Mouse (Mus musculus) megakaryocyte, embryonic 14.5 days (primary cell): ENCODE measurements around the gene Psmb11. TPM values are rescaled to one million over a fixed set of nuclear protein-coding genes. Genes with fewer than 3 reads are reported as not detected.

ENCODE experiments used
- H3K27me3 ChIP-seq: replicated peaks from 2 replicates; pipeline ENCODE3; 2012; ENCODE audit warnings: inconsistent platforms
- H3K36me3 ChIP-seq: replicated peaks from 2 replicates; pipeline ENCODE3; 2012; ENCODE audit warnings: low read length, inconsistent platforms, mixed read lengths
- H3K4me1 ChIP-seq: 2 replicates; pipeline ENCODE4 v1.6.1; 2012; ENCODE audit warnings: inconsistent platforms
- H3K4me3 ChIP-seq: replicated peaks from 2 replicates; pipeline ENCODE3; 2012; ENCODE audit warnings: moderate library complexity, mild to moderate bottlenecking, inconsistent platforms
- H3K9me3 ChIP-seq: 2 replicates; pipeline ENCODE4 v1.6.1; 2012; ENCODE audit warnings: inconsistent platforms
- FLI1 ChIP-seq: IDR thresholded peaks from 2 replicates; pipeline ENCODE4 v1.6.1; 2012; ENCODE audit warnings: low read length, inconsistent platforms, mixed read lengths
- GATA1 ChIP-seq: IDR thresholded peaks from 3 replicates; pipeline ENCODE4 v1.6.1; 2012; ENCODE audit warnings: mixed read lengths, low read length, inconsistent platforms, borderline replicate concordance
- polyA plus RNA-seq: library from polyadenylated mRNA; stranded (reverse); fragments of >175 nt; gene quantifications from 2 replicates; pipeline ENCODE4 v1.2.3, GENCODE M21; 2012; ENCODE audit warnings: low replicate concordance; ENCODE audit not compliant: insufficient read depth

Gene Psmb11
- polyA plus RNA-seq, 1 experiment, result not detected

DNA sequence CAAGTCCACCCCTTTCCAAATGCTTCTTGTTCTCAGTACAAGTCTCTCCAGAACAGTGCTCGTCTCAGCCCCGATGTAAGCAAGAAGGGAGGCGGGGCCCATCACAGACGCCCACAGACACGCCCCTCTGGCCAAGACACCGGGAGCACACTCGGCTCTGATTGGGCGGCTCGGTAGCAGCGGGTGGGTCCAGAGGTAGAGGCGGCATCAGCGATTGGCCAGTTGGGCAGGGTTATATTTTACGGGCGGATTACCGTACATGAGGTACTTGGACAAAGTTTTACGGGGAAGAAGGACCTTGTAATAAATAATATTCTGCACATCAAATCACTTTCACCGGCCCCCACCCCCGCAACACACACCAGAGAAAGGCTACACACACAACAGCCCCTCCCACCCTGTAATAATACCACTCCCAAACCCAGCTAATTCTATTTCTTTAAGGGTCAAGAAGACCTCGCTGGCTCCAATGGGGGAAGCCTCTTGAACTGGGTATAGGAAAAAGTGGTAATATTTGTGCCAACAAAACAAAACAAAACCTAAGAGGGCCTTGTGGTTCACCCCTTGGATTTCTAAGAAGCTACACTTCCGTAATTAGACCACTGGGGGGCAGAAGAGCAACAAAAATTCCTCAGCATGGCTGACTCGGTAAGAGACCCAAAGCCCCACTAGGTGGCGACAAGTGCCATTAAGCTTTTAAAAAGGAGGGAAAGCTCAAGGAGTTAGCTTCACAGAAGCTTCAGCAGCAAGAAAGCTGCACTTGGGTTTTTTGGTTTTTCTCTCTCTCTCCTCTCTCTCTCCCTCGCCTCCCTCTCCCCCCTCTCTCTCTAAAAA, 29.6 kb downstream of the Psmb11 start:
- H3K4me1 ChIP-seq, result peaks cover 54% of the 10 kb centered on the region
- H3K9me3 ChIP-seq, result no peaks in the 10 kb centered on the region

DNA sequence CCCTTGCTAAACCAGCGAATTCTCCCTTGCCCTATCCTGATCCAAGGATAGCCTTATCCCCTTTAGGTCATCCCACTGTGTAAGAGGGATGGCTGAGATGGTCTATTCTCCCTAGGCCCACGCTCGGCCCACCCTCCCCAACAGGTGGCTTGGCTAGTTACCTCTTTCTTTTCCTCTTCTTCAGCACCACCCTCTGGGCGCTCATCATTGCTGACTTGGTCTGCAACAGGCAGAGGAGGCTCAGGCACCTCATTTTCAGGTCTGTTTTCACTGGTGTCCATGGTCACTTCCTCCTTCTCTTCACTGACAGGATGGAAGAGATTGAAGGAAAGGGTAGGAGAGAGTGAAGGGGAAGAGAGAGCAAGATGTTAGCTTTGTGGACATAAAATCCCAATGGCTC, 30.3 kb downstream of the Psmb11 start:
- Histone ChIP-seq H3K4me1 (peaks cover 54% of the 10 kb centered on the region), H3K36me3 (peaks cover 76% of the 10 kb centered on the region), H3K4me3 (no peak overlapping the region), H3K9me3 (no peaks in the 10 kb centered on the region), H3K27me3 (no peaks in the 10 kb centered on the region)
- TF ChIP-seq GATA1 (no peak), FLI1 (no peak)

More for the DNA sequence above, 29.6 kb downstream of the Psmb11 start:
- no peak overlapping the region for H3K4me3 ChIP-seq
- peaks cover 76% of the 10 kb centered on the region for H3K36me3 ChIP-seq
- no peaks in the 10 kb centered on the region for H3K27me3 ChIP-seq
- TF ChIP-seq FLI1 (no peak), GATA1 (no peak)

DNA sequence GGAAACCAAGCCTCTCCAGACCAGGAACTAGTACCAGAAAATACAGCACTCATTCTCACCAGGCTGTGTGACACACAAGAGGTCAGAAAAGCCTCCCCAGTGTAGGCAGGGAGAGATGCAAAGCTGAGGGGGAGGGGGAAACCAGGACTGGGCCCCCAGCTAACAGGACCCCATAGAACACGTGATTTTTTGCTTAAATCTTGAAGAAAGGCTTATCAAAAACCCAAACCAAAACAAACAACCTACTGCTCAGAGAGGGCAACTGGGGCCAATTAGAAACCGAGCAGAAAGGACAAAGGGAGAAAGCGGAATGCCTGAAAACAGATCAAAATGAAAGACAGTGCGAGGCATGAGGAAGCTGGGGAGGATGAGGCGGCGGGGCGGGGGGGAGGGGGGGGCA, 31.6 kb downstream of the Psmb11 start:
- H3K4me3 ChIP-seq, result peak overlapping the region; percentile 94
- no peaks in the 10 kb centered on the region for H3K27me3 ChIP-seq
- peaks cover 76% of the 10 kb centered on the region for H3K36me3 ChIP-seq
- TF ChIP-seq FLI1, result no peak
- TF ChIP-seq GATA1, result no peak
- no peaks in the 10 kb centered on the region for H3K9me3 ChIP-seq
- peaks cover 54% of the 10 kb centered on the region for H3K4me1 ChIP-seq

GRCm38 (mm10) chr14:54653496-54653895, 32.3 kb downstream of the Psmb11 start:
- H3K4me1 ChIP-seq, result peaks cover 48% of the 10 kb centered on the region
- H3K9me3 ChIP-seq, result no peaks in the 10 kb centered on the region
- peaks cover 76% of the 10 kb centered on the region for H3K36me3 ChIP-seq
- H3K27me3 ChIP-seq, result no peaks in the 10 kb centered on the region
- peak overlapping the region; percentile 94 for H3K4me3 ChIP-seq
- TF ChIP-seq FLI1, result no peak
- TF ChIP-seq GATA1, result no peak

DNA sequence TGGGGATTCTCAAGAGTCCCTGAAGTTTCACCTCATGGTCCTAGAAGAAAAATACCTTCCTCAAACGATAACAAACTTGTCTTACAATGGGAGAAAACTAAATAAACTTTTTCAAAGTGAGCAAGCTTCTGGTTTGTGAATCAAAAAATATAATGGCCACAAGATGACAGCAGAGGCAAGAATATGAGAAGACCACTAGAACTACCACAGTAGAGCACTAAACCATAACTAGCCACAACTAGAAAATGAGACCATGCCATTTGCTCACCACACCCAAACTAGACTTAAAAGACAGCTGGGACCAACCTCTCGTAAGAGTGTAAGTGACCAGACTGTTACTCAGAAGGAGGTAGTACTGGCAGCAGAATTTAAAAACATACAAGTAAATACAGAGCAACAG, 38.8 kb downstream of the Psmb11 start:
- H3K36me3 ChIP-seq, result peaks cover 95% of the 10 kb centered on the region
- H3K27me3 ChIP-seq, result no peaks in the 10 kb centered on the region
- H3K9me3 ChIP-seq, result no peaks in the 10 kb centered on the region
- H3K4me1 ChIP-seq, result no peaks in the 10 kb centered on the region
- H3K4me3 ChIP-seq, result no peak overlapping the region
- TF ChIP-seq FLI1 (no peak), GATA1 (no peak)

- H3K36me3 ChIP-seq, result peaks cover 95% of the 10 kb centered on the region
- TF ChIP-seq GATA1, result no peak
- no peak for TF ChIP-seq FLI1
- H3K4me3 ChIP-seq, result no peak overlapping the region
- H3K4me1 ChIP-seq, result no peaks in the 10 kb centered on the region
- no peaks in the 10 kb centered on the region for H3K27me3 ChIP-seq
- H3K9me3 ChIP-seq, result no peaks in the 10 kb centered on the region
Measured at GRCm38 (mm10) chr14:54664477-54665222, 43.4 kb downstream of the Psmb11 start.

- no peak for TF ChIP-seq FLI1
- no peak for TF ChIP-seq GATA1
- no peaks in the 10 kb centered on the region for H3K4me1 ChIP-seq
- H3K4me3 ChIP-seq, result no peak overlapping the region
- no peaks in the 10 kb centered on the region for H3K9me3 ChIP-seq
- H3K36me3 ChIP-seq, result peaks cover 89% of the 10 kb centered on the region
- no peaks in the 10 kb centered on the region for H3K27me3 ChIP-seq
Measured at GRCm38 (mm10) chr14:54669381-54669780, 48.1 kb downstream of the Psmb11 start.

- peaks cover 91% of the 10 kb centered on the region for H3K36me3 ChIP-seq
- peaks cover 5% of the 10 kb centered on the region for H3K4me1 ChIP-seq
- no peak overlapping the region for H3K4me3 ChIP-seq
- H3K27me3 ChIP-seq, result no peaks in the 10 kb centered on the region
- no peak for TF ChIP-seq FLI1
- no peak for TF ChIP-seq GATA1
- H3K9me3 ChIP-seq, result no peaks in the 10 kb centered on the region
Measured at GRCm38 (mm10) chr14:54674317-54674716, 53.1 kb downstream of the Psmb11 start.

DNA sequence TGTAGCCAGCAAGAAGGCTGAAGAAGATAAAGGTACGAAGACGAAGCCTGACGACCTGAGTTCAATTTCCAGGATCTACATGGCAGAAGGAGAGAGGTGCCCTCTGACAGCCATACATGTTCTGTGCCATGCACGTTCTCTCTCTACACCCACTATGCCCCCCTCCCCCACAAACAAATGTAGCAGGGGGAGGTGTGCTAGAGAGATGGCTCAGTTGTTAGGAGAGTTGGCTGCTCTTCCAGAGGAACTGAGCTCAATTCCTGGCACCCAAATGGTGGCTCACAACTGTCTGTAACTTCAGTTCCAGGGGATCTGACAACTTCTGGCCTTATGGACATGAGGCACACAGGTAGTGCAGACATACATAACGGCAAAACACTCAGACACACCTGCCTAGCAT, 55.1 kb downstream of the Psmb11 start:
- Histone ChIP-seq H3K9me3 (no peaks in the 10 kb centered on the region), H3K4me3 (no peak overlapping the region), H3K36me3 (peaks cover 88% of the 10 kb centered on the region), H3K27me3 (no peaks in the 10 kb centered on the region), H3K4me1 (peaks cover 5% of the 10 kb centered on the region)
- TF ChIP-seq FLI1, result no peak
- no peak for TF ChIP-seq GATA1
